Mouse (Mus musculus) lung, postnatal 0 days (tissue): ENCODE results near the gene Gm45234. TPM values are rescaled to one million over a fixed set of nuclear protein-coding genes. Genes with fewer than 3 reads are reported as not detected.

Experiments used
- ATAC-seq: fragments of 200-750 bp; cut with Nextera tagmentation; 2 replicates; pipeline ENCODE4 v1.8.0; 2017; ENCODE audit warnings: moderate library complexity
- DNase-seq: peaks from one replicate; pipeline ENCODE4 v3.0.0-alpha.2; 2016; ENCODE audit warnings: low spot score
- H3K27ac ChIP-seq: fragments of 300-500 bp; sonication (generic); 2 replicates; pipeline ENCODE4 v1.5.1; 2014; ENCODE audit warnings: antibody characterized with exemption, mild to moderate bottlenecking, low read length, mixed read lengths
- H3K27me3 ChIP-seq: fragments of 300-500 bp; sonication (generic); replicated peaks from 2 replicates; pipeline ENCODE4 v1.6.1; 2014; ENCODE audit warnings: low read length, mixed read lengths; ENCODE audit not compliant: insufficient read depth
- H3K36me3 ChIP-seq: fragments of 300-500 bp; sonication (generic); 2 replicates; pipeline ENCODE4 v1.6.1; 2014; ENCODE audit warnings: low read length, mixed read lengths; ENCODE audit not compliant: insufficient read depth
- H3K4me1 ChIP-seq: fragments of 300-500 bp; sonication (generic); 2 replicates; pipeline ENCODE4 v1.6.1; 2014; ENCODE audit warnings: antibody characterized with exemption, low read depth, low read length, mixed read lengths; ENCODE audit not compliant: insufficient read depth
- H3K4me2 ChIP-seq: fragments of 300-500 bp; sonication (generic); replicated peaks from 2 replicates; pipeline ENCODE4 v1.6.1; 2014; ENCODE audit warnings: low read depth, mild to moderate bottlenecking, low read length, moderate library complexity, mixed read lengths
- H3K4me3 ChIP-seq: fragments of 300-500 bp; sonication (generic); 2 replicates; pipeline ENCODE4 v1.5.1; 2014; ENCODE audit warnings: low read depth, low read length
- H3K9ac ChIP-seq: fragments of 300-500 bp; sonication (generic); replicated peaks from 2 replicates; pipeline ENCODE4 v1.6.1; 2014; ENCODE audit warnings: low read depth, mild to moderate bottlenecking
- H3K9me3 ChIP-seq: fragments of 300-500 bp; sonication (generic); 2 replicates; pipeline ENCODE4 v1.6.1; 2016; ENCODE audit warnings: low read length, mixed read lengths
- CTCF ChIP-seq: IDR thresholded peaks from 2 replicates; pipeline ENCODE4 v1.5.1; 2016; ENCODE audit warnings: antibody characterized with exemption, mild to moderate bottlenecking
- EP300 ChIP-seq: IDR thresholded peaks from 2 replicates; pipeline ENCODE4 v1.6.1; 2016; ENCODE audit warnings: antibody characterized with exemption, mild to moderate bottlenecking, control low read depth
- WGBS: fragments of 180-500 bp; shearing (Covaris S2); extraction: QIAGEN DNeasy Blood & Tissue Kit; methylation state at CpG from one replicate; pipeline ENCODE4 v1.1.7; 2014; 5-methylcytosine and 5-hydroxymethylcytosine counted together
- polyA plus RNA-seq: library from polyadenylated mRNA; unstranded; fragments of >200 nt; fragmentation: Nextera tagmentation; extraction: Ambion mirVana; gene quantifications from 2 replicates; pipeline ENCODE4 v1.2.1, GENCODE M21; 2015

The Gm45234 gene
- polyA plus RNA-seq, 1 experiment from 2014 or later, result not detected

- Histone ChIP-seq H3K9ac (peak within 1 kb of the TSS; percentile 84), H3K4me2 (peak within 1 kb of the TSS; percentile 96), H3K9me3 (no peaks in the 10 kb centered on the region), H3K4me1 (peaks cover 12% of the 10 kb centered on the region; the same call in 1 of the 2 replicates), H3K27me3 (no peaks in the 10 kb centered on the region), H3K4me3 (peak within 1 kb of the TSS; percentile 79), H3K27ac (peak within 1 kb of the TSS; percentile 86), H3K36me3 (peaks cover 12% of the 10 kb centered on the region; the same call in 1 of the 2 replicates)
- peak; percentile 98 for ATAC-seq
- peak; percentile 58; the same call in 1 of the 2 replicates for TF ChIP-seq EP300
- TF ChIP-seq CTCF, result peak; percentile 1; the same call in 1 of the 2 replicates
- WGBS, result 2% methylated on average over 72 of the region's 76 CpGs
- peak; percentile 99 for DNase-seq
Observed at GRCm38 (mm10) chr6:124711824-124712782, 43.7 kb downstream of the Gm45234 start, which contains the start of the genes Emg1 and Phb2. TSS of gene Emg1 (minus strand) at chr6:124712178. TSS of gene Phb2 (plus strand) at chr6:124712336.

GRCm38 (mm10) chr6:124708289-124708889, 47.4 kb downstream of the Gm45234 start:
- no peak for DNase-seq
- TF ChIP-seq CTCF (no peak), EP300 (no peak)
- H3K4me3 ChIP-seq, result no peak overlapping the region
- WGBS, result 77% methylated on average over 10 of the region's 10 CpGs
- H3K4me2 ChIP-seq, result no peak overlapping the region
- H3K36me3 ChIP-seq, result peaks cover 16% of the 10 kb centered on the region
- no peak for ATAC-seq
- H3K4me1 ChIP-seq, result peaks cover 11% of the 10 kb centered on the region; the same call in 1 of the 2 replicates
- H3K9me3 ChIP-seq, result no peaks in the 10 kb centered on the region
- H3K27ac ChIP-seq, result no peak overlapping the region
- H3K9ac ChIP-seq, result no peak overlapping the region
- H3K27me3 ChIP-seq, result no peaks in the 10 kb centered on the region

GRCm38 (mm10) chr6:124706061-124706627, 49.7 kb downstream of the Gm45234 start:
- ATAC-seq (no peak), DNase-seq (no peak)
- H3K9me3 ChIP-seq, result no peaks in the 10 kb centered on the region
- no peak overlapping the region for H3K9ac ChIP-seq
- H3K27me3 ChIP-seq, result no peaks in the 10 kb centered on the region
- H3K4me3 ChIP-seq, result no peak overlapping the region
- H3K4me2 ChIP-seq, result no peak overlapping the region
- WGBS, result 79% methylated on average over 5 of the region's 5 CpGs
- H3K4me1 ChIP-seq, result no peaks in the 10 kb centered on the region
- H3K27ac ChIP-seq, result no peak overlapping the region
- H3K36me3 ChIP-seq, result peaks cover 30% of the 10 kb centered on the region
- TF ChIP-seq EP300 (no peak), CTCF (no peak)

- no peaks in the 10 kb centered on the region for H3K27me3 ChIP-seq
- H3K27ac ChIP-seq, result no peak overlapping the region
- H3K9me3 ChIP-seq, result no peaks in the 10 kb centered on the region
- no peak for DNase-seq
- H3K4me1 ChIP-seq, result no peaks in the 10 kb centered on the region
- H3K4me2 ChIP-seq, result no peak overlapping the region
- 95% methylated on average over 2 of the region's 2 CpGs for whole genome bisulfite sequencing
- H3K9ac ChIP-seq, result no peak overlapping the region
- no peak overlapping the region for H3K4me3 ChIP-seq
- ATAC-seq, result no peak
- no peak for TF ChIP-seq EP300
- no peak for TF ChIP-seq CTCF
- H3K36me3 ChIP-seq, result peaks cover 31% of the 10 kb centered on the region
Observed at GRCm38 (mm10) chr6:124704417-124704816, 51.4 kb downstream of the Gm45234 start.

- Histone ChIP-seq H3K27ac (no peak overlapping the region), H3K4me1 (no peaks in the 10 kb centered on the region), H3K36me3 (peaks cover 36% of the 10 kb centered on the region), H3K4me3 (no peak overlapping the region), H3K27me3 (no peaks in the 10 kb centered on the region), H3K9ac (no peak overlapping the region), H3K4me2 (no peak overlapping the region), H3K9me3 (no peaks in the 10 kb centered on the region)
- DNase-seq (no peak), ATAC-seq (no peak)
- 69% methylated on average over 7 of the region's 7 CpGs for WGBS
- TF ChIP-seq CTCF, result no peak
- no peak for TF ChIP-seq EP300
Observed at GRCm38 (mm10) chr6:124703789-124704188, 52.0 kb downstream of the Gm45234 start.

- no peaks in the 10 kb centered on the region for H3K9me3 ChIP-seq
- peaks cover 36% of the 10 kb centered on the region for H3K36me3 ChIP-seq
- no peak overlapping the region for H3K4me2 ChIP-seq
- H3K4me1 ChIP-seq, result no peaks in the 10 kb centered on the region
- WGBS, result 41% methylated on average over 3 of the region's 3 CpGs
- TF ChIP-seq EP300 (no peak), CTCF (peak; percentile 92)
- DNase-seq (peak; percentile 69), ATAC-seq (peak; percentile 55)
- no peak overlapping the region for H3K27ac ChIP-seq
- H3K27me3 ChIP-seq, result no peaks in the 10 kb centered on the region
- no peak overlapping the region for H3K9ac ChIP-seq
- no peak overlapping the region for H3K4me3 ChIP-seq
Observed at GRCm38 (mm10) chr6:124702784-124703103, 53.1 kb downstream of the Gm45234 start.
